Mouse (Mus musculus) kidney, postnatal 36 days (tissue): ENCODE measurements around the gene Ctnnb1.

Experiments
- DNase-seq, 2 experiments: peaks; one replicate each; pipeline ENCODE4 v3.0.0; 2021 to 2022; ENCODE audit warnings: mixed read lengths in 2 of 2

The Ctnnb1 gene

GRCm38 (mm10) chr9:121001681-121002540, 72.9 kb downstream of the Ctnnb1 start:
- DNase-seq: peak; percentile 79 to 84

GRCm38 (mm10) chr9:121005961-121006360, 76.9 kb downstream of the Ctnnb1 start:
- DNase-seq: no peak
